Mouse (Mus musculus) lung, postnatal 0 days (tissue): Measurements from ENCODE around the gene Rxylt1. TPM values are rescaled to one million over a fixed set of nuclear protein-coding genes. Genes with fewer than 3 reads are reported as not detected.
A peak's percentile ranks its signal among the peaks of the same experiment; 100 is the strongest.

Experiments
- ATAC-seq: fragments of 200-750 bp; cut with Nextera tagmentation; 2 replicates; pipeline ENCODE4 v1.8.0; 2017; ENCODE audit warnings: moderate library complexity
- DNase-seq: peaks from one replicate; pipeline ENCODE4 v3.0.0-alpha.2; 2016; ENCODE audit warnings: low spot score
- H3K27ac ChIP-seq: fragments of 300-500 bp; sonication (generic); 2 replicates; pipeline ENCODE4 v1.5.1; 2014; ENCODE audit warnings: antibody characterized with exemption, mild to moderate bottlenecking, low read length, mixed read lengths
- H3K27me3 ChIP-seq: fragments of 300-500 bp; sonication (generic); replicated peaks from 2 replicates; pipeline ENCODE4 v1.6.1; 2014; ENCODE audit warnings: low read length, mixed read lengths; ENCODE audit not compliant: insufficient read depth
- H3K36me3 ChIP-seq: fragments of 300-500 bp; sonication (generic); 2 replicates; pipeline ENCODE4 v1.6.1; 2014; ENCODE audit warnings: low read length, mixed read lengths; ENCODE audit not compliant: insufficient read depth
- H3K4me1 ChIP-seq: fragments of 300-500 bp; sonication (generic); 2 replicates; pipeline ENCODE4 v1.6.1; 2014; ENCODE audit warnings: antibody characterized with exemption, low read depth, low read length, mixed read lengths; ENCODE audit not compliant: insufficient read depth
- H3K4me2 ChIP-seq: fragments of 300-500 bp; sonication (generic); replicated peaks from 2 replicates; pipeline ENCODE4 v1.6.1; 2014; ENCODE audit warnings: low read depth, mild to moderate bottlenecking, low read length, moderate library complexity, mixed read lengths
- H3K4me3 ChIP-seq: fragments of 300-500 bp; sonication (generic); 2 replicates; pipeline ENCODE4 v1.5.1; 2014; ENCODE audit warnings: low read depth, low read length
- H3K9ac ChIP-seq: fragments of 300-500 bp; sonication (generic); replicated peaks from 2 replicates; pipeline ENCODE4 v1.6.1; 2014; ENCODE audit warnings: low read depth, mild to moderate bottlenecking
- H3K9me3 ChIP-seq: fragments of 300-500 bp; sonication (generic); 2 replicates; pipeline ENCODE4 v1.6.1; 2016; ENCODE audit warnings: low read length, mixed read lengths
- CTCF ChIP-seq: IDR thresholded peaks from 2 replicates; pipeline ENCODE4 v1.5.1; 2016; ENCODE audit warnings: antibody characterized with exemption, mild to moderate bottlenecking
- EP300 ChIP-seq: IDR thresholded peaks from 2 replicates; pipeline ENCODE4 v1.6.1; 2016; ENCODE audit warnings: antibody characterized with exemption, mild to moderate bottlenecking, control low read depth
- WGBS: fragments of 180-500 bp; shearing (Covaris S2); extraction: QIAGEN DNeasy Blood & Tissue Kit; methylation state at CpG from one replicate; pipeline ENCODE4 v1.1.7; 2014; 5-methylcytosine and 5-hydroxymethylcytosine counted together
- polyA plus RNA-seq: library from polyadenylated mRNA; unstranded; fragments of >200 nt; fragmentation: Nextera tagmentation; extraction: Ambion mirVana; gene quantifications from 2 replicates; pipeline ENCODE4 v1.2.1, GENCODE M21; 2015

Rxylt1 gene
- polyA plus RNA-seq, 1 experiment from 2014 or later = 56.0 TPM

GRCm38 (mm10) chr10:122030420-122030819 lies 66.8 kb downstream of the Rxylt1 start:
- TF ChIP-seq EP300 = no peak
- TF ChIP-seq CTCF = no peak
- H3K4me1 ChIP-seq = peaks cover 4% of the 10 kb centered on the region; the same call in 1 of the 2 replicates
- H3K4me2 ChIP-seq = peak overlapping the region; percentile 42; the same call in 1 of the 2 replicates
- no peaks in the 10 kb centered on the region for H3K36me3 ChIP-seq
- no peaks in the 10 kb centered on the region for H3K9me3 ChIP-seq
- 37% methylated on average over 5 of the region's 5 CpGs for WGBS
- H3K4me3 ChIP-seq = no peak overlapping the region
- no peak overlapping the region for H3K27ac ChIP-seq
- H3K9ac ChIP-seq = no peak overlapping the region
- H3K27me3 ChIP-seq = no peaks in the 10 kb centered on the region
- DNase-seq (peak; percentile 74), ATAC-seq (peak; percentile 88)

GRCm38 (mm10) chr10:122029738-122030137 lies 67.4 kb downstream of the Rxylt1 start:
- ATAC-seq (peak; percentile 11), DNase-seq (peak; percentile 53)
- TF ChIP-seq EP300 = 0 out of 2 replicates have a peak, but pooled peaks have one; percentile 4
- TF ChIP-seq CTCF = no peak
- no peaks in the 10 kb centered on the region for H3K9me3 ChIP-seq
- H3K4me1 ChIP-seq = peaks cover 4% of the 10 kb centered on the region; the same call in 1 of the 2 replicates
- no peak overlapping the region for H3K9ac ChIP-seq
- 6% methylated on average over 7 of the region's 7 CpGs for WGBS
- peak overlapping the region; percentile 42 for H3K4me2 ChIP-seq
- no peaks in the 10 kb centered on the region for H3K36me3 ChIP-seq
- peak overlapping the region; percentile 49; the same call in 1 of the 2 replicates for H3K27ac ChIP-seq
- H3K27me3 ChIP-seq = no peaks in the 10 kb centered on the region
- peak overlapping the region; percentile 14; the same call in 1 of the 2 replicates for H3K4me3 ChIP-seq

Other genes with a start within 250 kb of the Rxylt1 start
- gene Srgap1, start 50.1 kb downstream of the Rxylt1 start, polyA plus RNA-seq = 7.4 and 11.8 TPM in 2 replicates